8 mouse cellular contexts compared by ENCODE assay signal in the genomic region with DNA sequence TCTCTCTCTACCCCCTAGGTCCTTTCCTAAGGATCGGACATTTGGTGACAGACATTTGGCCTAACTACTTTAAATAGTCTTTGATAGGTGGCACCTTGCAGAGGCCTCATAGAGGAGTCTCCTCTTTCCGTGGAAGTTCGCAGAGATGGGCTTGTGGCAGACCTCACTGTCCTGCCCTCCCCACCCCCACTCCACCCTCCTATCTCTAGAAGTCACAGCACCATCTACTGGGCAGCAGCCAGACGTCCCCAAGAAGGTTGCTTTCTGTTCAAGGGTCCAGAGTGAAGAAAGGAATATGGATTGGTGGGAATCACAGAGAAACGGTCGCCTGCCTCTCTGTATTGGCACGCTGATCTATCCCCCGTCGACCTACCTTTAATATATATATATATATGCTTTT.
DNase-seq lines count a peak whose midpoint lies in the region; ATAC-seq and TF ChIP-seq lines count a peak whose summit lies in the region.

No protein-coding gene starts in this region.

- TF ChIP-seq CTCF in liver, postnatal 0 days (IDR thresholded peaks at IDR 0.05; ENCODE audit: low read depth) = peak; percentile 63

- peak; percentile 58 for DNase-seq in forebrain, embryonic 14.5 days (ENCODE audit: low spot score)
- DNase-seq in right cerebral cortex, postnatal 10 days (ENCODE audit: low spot score in 2 of 2) = peak; percentile 57 to 69
- DNase-seq in right cerebral cortex, postnatal 36 days (ENCODE audit: low spot score in 2 of 2) = no peak
- peak; percentile 48 for DNase-seq in liver, postnatal 0 days
- DNase-seq in testis, postnatal 10 days (ENCODE audit: low spot score) = peak; percentile 66
- DNase-seq in ovary, postnatal 10 days (ENCODE audit: low spot score) = no peak

- peaks cover 10% of the 10 kb centered on the region; the same call in 1 of the 2 replicates for H3K4me1 ChIP-seq in forebrain, embryonic 14.5 days (ENCODE audit: control insufficient read depth, insufficient read depth, low read length)
- peaks cover 43% of the 10 kb centered on the region for H3K4me1 ChIP-seq in forebrain, embryonic 12.5 days
- peaks cover 15% of the 10 kb centered on the region for H3K4me1 ChIP-seq in heart, embryonic 15.5 days (replicated peaks)
- no peaks in the 10 kb centered on the region for H3K4me1 ChIP-seq in liver, postnatal 0 days (ENCODE audit: insufficient read depth)

- H3K4me2 ChIP-seq in forebrain, embryonic 14.5 days (ENCODE audit: low read length) = no peak overlapping the region
- no peak overlapping the region for H3K4me2 ChIP-seq in forebrain, embryonic 12.5 days
- no peak overlapping the region for H3K4me2 ChIP-seq in heart, embryonic 15.5 days
- H3K4me2 ChIP-seq in liver, postnatal 0 days (ENCODE audit: low read depth, low read length) = no peak overlapping the region

- no peak overlapping the region for H3K9ac ChIP-seq in forebrain, embryonic 14.5 days (ENCODE audit: low read length)
- no peak overlapping the region for H3K9ac ChIP-seq in forebrain, embryonic 12.5 days
- no peak overlapping the region for H3K9ac ChIP-seq in heart, embryonic 15.5 days
- H3K9ac ChIP-seq in liver, postnatal 0 days (replicated peaks) = no peak overlapping the region

- no peak overlapping the region for H3K27ac ChIP-seq in forebrain, embryonic 14.5 days (ENCODE audit: low read depth, low read length)
- H3K27ac ChIP-seq in forebrain, embryonic 12.5 days = no peak overlapping the region
- no peak overlapping the region for H3K27ac ChIP-seq in heart, embryonic 15.5 days
- H3K27ac ChIP-seq in liver, postnatal 0 days (ENCODE audit: low read depth) = no peak overlapping the region

- no peak overlapping the region for H3K4me3 ChIP-seq in forebrain, embryonic 14.5 days (ENCODE audit: low read depth, low read length)
- no peak overlapping the region for H3K4me3 ChIP-seq in forebrain, embryonic 12.5 days (replicated peaks)
- no peak overlapping the region for H3K4me3 ChIP-seq in heart, embryonic 15.5 days
- H3K4me3 ChIP-seq in liver, postnatal 0 days (ENCODE audit: low read depth, low read length) = no peak overlapping the region

- no peaks in the 10 kb centered on the region for H3K9me3 ChIP-seq in forebrain, embryonic 14.5 days (replicated peaks; ENCODE audit: control insufficient read depth, low read length)
- H3K9me3 ChIP-seq in forebrain, embryonic 12.5 days = no peaks in the 10 kb centered on the region
- no peaks in the 10 kb centered on the region for H3K9me3 ChIP-seq in heart, embryonic 15.5 days (replicated peaks)
- H3K9me3 ChIP-seq in liver, postnatal 0 days (ENCODE audit: low read length) = no peaks in the 10 kb centered on the region

- TF ChIP-seq EP300 in liver, postnatal 0 days (IDR thresholded peaks at IDR 0.05; ENCODE audit: low read depth) = no peak

- H3K36me3 ChIP-seq in forebrain, embryonic 14.5 days (ENCODE audit: control insufficient read depth, insufficient read depth, low read length) = no peaks in the 10 kb centered on the region
- no peaks in the 10 kb centered on the region for H3K36me3 ChIP-seq in forebrain, embryonic 12.5 days (replicated peaks)
- H3K36me3 ChIP-seq in heart, embryonic 15.5 days = no peaks in the 10 kb centered on the region
- H3K36me3 ChIP-seq in liver, postnatal 0 days (replicated peaks; ENCODE audit: insufficient read depth, low read length) = no peaks in the 10 kb centered on the region

- 16% methylated on average over 9 of the region's 9 CpGs for WGBS in forebrain, embryonic 14.5 days
- 26% methylated on average over 9 of the region's 9 CpGs for WGBS in forebrain, embryonic 12.5 days
- WGBS in heart, embryonic 15.5 days = 8% methylated on average over 9 of the region's 9 CpGs
- WGBS in liver, postnatal 0 days (ENCODE audit: insufficient replicate concordance) = 9% methylated on average over 9 of the region's 9 CpGs

- H3K27me3 ChIP-seq in forebrain, embryonic 14.5 days (replicated peaks; ENCODE audit: control insufficient read depth, insufficient read depth, low read length) = peaks cover 33% of the 10 kb centered on the region
- peaks cover 90% of the 10 kb centered on the region for H3K27me3 ChIP-seq in forebrain, embryonic 12.5 days
- H3K27me3 ChIP-seq in heart, embryonic 15.5 days = peaks cover 73% of the 10 kb centered on the region
- H3K27me3 ChIP-seq in liver, postnatal 0 days (ENCODE audit: insufficient read depth, low read length) = peaks cover 41% of the 10 kb centered on the region

- no peak for ATAC-seq in forebrain, embryonic 14.5 days
- ATAC-seq in forebrain, embryonic 12.5 days (ENCODE audit: low FRiP score) = no peak
- 0 out of 2 replicates have a peak, but pooled peaks have one; percentile 42 for ATAC-seq in heart, embryonic 15.5 days (replicated peaks; ENCODE audit: insufficient number of reproducible peaks, insufficient read depth, low FRiP score, low read depth)
- no peak for ATAC-seq in liver, postnatal 0 days

Comparison
In these comparisons a context has a peak if more than half of its experiments do, and no peak if none do; other contexts are left out.
1. DNase-seq: peak in forebrain, embryonic 14.5 days (single experiment), right cerebral cortex, postnatal 10 days (2 of 2), liver, postnatal 0 days (single experiment) and testis, postnatal 10 days (single experiment); none in right cerebral cortex, postnatal 36 days (0 of 2) and ovary, postnatal 10 days (single experiment).